Mouse (Mus musculus) adrenal gland, postnatal 36 days (tissue): Measurements from ENCODE around the gene Gm17428. TPM values are rescaled to one million over a fixed set of nuclear protein-coding genes. Genes with fewer than 3 reads are reported as not detected.

Experiments used
- DNase-seq, 2 experiments: peaks; one replicate each; pipeline ENCODE4 v3.0.0; 2021; ENCODE audit warnings: mixed read lengths in 1 of 2
- microRNA-seq: library from miRNA; unstranded; fragments of <30 nt; microRNA quantifications from one replicate; pipeline ENCODE4 v1.2.0, GENCODE M21; 2021
- total RNA-seq, 2 experiments: library from RNA; stranded (reverse); gene quantifications; 2 replicates each; pipeline ENCODE4 v1.2.3; 2021

The Gm17428 gene
- total RNA-seq, 2 experiments from 2014 or later = not detected

DNA sequence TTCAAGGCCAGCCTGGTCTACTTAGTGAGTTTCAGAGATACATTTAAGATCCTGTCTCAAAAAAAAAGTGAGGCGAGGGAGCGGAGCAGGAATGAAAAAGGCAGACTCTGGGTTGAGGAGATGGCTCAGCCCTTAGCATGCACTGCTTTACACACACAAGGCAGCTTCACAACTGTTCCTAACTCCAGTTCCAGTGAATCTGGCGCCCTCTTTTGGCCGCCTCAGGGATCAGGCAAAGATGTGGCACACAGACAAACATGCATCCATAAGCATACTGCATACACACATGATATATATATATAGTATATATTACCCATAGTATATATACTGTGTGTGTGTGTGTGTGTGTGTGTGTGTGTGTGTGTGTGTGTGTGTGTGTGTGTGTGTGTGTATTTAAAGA, 34.4 kb downstream of the Gm17428 start:
- DNase-seq = peak in 1 of 2 experiments; percentile 19

DNA sequence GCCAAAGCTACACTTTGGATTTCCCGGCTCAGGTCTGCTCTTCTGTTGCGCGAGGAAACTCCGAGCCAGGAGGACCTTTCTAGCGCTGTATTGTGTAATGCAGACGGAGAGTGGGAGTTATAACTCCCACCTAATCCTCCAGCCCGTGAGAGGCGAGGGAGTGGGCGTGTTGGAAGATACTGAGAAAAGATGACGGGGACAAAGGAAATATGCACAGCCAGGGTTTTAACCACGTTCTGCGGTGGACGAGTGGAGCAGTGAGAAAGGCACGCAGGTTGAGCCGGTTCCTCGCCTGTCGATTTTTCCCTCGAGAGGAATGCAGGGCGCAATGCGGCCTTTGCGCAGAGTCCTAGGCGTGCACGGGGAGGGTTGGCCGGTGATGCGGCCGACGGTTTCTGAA, 37.9 kb downstream of the Gm17428 start:
- DNase-seq = no peak

DNA sequence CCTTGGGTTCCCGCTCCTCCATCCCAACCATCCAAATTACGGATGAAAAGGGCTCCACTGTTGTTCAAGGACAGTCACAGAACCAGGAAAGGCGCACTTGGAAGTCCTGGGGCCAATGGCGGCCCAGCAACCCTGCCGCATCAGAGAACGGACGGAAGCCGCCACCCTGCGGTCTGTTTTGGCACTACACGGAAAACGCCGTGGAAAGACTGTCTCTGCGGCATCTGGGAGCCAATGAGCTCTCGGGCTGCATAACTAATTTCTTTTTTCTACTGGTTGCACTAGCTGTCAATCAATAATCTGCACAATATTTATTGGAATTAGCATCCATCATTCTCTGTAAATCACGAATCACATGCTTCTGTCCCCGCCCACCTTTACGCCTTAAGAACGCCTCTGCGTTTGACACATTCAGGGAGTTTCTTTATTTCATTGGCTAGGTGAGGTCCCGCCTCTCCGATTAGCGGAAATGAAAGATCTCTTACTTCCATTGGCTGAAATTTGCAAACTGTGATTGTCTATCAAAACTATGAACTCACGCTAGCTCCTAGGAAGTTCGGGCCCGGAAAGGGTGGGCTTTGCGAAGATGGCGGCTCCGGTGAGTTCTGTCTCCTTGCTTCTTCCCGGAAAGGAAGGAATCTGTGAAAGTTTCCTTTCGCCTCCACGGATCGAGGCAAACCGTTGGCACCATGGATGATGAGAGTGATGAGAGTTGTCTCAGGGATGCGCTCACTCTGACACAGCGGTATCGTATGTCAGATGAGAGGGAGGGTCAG, 38.4 kb downstream of the Gm17428 start, which contains the start of gene Ngdn:
Gene Ngdn, plus strand, starts transcription at position 464 of the 776 bp plus-strand sequence.
- peak; percentile 96 for DNase-seq

DNA sequence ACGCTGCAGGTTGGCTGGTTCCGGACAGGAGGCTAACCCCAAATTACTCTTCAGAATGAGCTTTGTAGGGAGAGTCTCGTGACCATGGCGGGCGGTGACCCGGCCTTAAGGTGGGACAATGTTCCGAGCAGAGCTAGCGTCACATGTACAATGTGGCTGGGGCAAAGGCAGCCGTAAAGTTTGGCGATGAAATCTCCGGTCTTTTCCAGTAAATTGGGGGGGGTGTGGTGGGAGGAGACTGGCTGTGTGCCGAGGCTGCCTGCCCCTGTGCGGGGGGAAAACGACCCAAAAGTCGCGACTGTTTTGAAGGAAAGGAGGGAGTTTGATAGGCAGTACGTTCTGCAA, 39.0 kb downstream of the Gm17428 start:
- peak in 1 of 2 experiments; percentile 24 for DNase-seq

DNA sequence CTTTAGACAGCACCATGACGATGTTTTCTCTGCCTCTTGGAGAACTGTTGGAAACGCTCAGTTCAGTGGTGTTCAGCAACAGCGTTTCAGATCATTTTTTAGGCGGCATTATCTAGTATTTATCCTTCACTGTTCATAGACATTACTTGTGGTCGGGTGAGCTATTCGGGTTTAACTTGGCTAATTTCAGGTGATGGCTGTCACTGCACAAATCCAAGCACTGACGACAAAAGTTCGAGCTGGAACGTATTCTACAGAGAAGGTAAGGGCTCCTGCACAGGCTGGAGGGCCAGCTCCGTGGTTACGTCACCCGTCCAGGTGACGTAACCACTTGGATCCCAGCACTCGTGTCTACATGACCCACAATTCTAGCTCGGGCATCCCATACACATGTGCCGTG, 40.1 kb downstream of the Gm17428 start:
- no peak for DNase-seq

DNA sequence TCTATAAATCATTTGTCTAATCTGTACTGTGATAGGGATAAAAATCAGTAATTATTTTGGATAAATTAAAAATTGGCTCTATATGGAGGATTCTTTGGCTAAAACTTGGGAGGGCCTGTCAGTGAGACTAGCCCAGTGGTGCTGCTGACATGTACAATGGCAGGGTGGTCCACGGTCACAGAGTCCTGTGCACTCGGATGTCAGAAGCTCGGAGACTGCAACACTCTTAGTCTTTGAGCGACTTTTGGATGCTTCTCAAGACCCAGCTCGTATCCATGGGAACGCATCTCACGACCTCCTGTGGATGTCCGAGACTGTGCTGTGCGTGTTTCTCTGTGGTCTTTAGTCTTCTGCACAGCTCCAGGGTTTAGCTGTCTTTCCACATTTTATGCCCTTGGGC, 43.7 kb downstream of the Gm17428 start:
- DNase-seq = no peak

DNA sequence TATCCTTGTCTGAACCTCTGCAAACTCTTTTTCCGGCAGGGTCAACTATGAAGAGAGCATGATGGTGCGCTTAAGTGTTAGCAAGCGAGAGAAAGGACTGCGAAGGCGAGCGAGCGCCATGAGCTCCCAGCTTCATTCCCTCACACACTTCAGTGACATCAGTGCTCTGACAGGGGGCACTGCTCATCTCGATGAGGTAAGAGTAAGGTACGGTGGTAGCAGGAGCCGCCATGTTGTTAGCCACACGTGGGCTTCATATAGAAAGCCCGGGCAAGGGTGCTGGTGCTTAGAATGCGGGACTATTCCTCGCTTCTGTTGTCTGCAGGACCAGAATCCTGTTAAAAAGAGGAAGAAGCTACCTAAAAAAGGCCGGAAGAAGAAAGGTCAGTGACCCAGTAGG, 46.3 kb downstream of the Gm17428 start:
- no peak for DNase-seq

DNA sequence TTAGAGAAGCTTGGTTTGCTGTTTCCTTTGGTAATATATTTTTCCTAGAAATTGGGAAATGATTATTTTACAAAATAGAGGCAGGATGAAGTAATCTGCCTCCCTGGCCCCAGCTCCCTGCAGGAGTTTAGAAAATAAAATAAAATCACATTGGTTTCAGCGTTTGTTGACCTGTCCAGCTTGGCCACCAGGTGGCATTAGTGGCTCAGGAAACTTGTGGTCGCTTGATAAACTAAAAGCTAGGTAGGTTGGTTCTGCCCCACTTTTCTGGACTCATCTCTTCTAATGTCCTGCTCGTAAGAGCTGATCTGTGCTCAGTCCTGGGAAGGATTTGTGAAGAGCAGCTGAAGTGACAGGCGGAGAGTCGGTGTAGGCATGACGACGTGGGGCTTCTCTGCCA, 47.5 kb downstream of the Gm17428 start:
- peak; percentile 63 to 74 for DNase-seq

DNA sequence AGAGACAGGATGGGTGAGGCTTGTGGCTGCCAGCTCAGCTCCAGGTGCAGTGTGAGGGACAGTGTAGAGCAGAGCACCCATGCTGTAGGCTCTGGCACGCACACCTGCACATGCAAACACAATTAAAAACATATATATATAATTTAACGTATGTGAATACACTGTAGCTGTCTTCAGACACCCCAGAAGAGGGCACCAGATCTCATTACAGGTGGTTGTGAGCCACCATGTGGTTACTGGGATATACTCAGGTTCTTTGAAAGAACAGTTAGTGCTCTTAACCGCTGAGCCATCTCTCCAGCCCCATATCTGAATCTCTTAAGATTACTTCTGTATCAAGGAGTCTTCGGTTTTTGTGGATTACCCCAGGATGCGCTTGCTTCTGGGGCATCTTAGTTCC, 48.8 kb downstream of the Gm17428 start:
- DNase-seq = no peak

Small RNA genes lying within 50 kb of the gene (microRNA-seq; reads per million reads assigned to microRNA genes)
- not detected for gene Mir208a
- gene Mir208b = 9.0 reads per million, percentile 22 among the genes with 10 or more reads in this experiment

Other genes with a start within 250 kb of the Gm17428 start
- gene Slc7a8, start 195.0 kb upstream of the Gm17428 start, total RNA-seq = 10 to 100 TPM; 28.1 to 56.8 TPM
- gene Rnf212b, start 162.8 kb upstream of the Gm17428 start, total RNA-seq = under 1 TPM; 0.43 to 0.56 TPM
- 10 to 100 TPM; 12.2 to 16.5 TPM for gene Homez, start 106.0 kb upstream of the Gm17428 start, total RNA-seq
- 10 to 100 TPM; 17.8 to 19.2 TPM for gene Ppp1r3e, start 99.4 kb upstream of the Gm17428 start, total RNA-seq
- 10 to 100 TPM; 54.3 to 57.2 TPM for gene Bcl2l2, start 93.6 kb upstream of the Gm17428 start, total RNA-seq
- 1 to 10 TPM in 1 of 2 experiments, not detected in 1; 2.0 TPM for gene Gm20521, start 93.5 kb upstream of the Gm17428 start, total RNA-seq
- gene Pabpn1, start 84.4 kb upstream of the Gm17428 start, total RNA-seq = 100 to 1,000 TPM; 167 to 173 TPM
- 10 to 100 TPM; 28.0 to 37.6 TPM for gene Slc22a17, start 63.8 kb upstream of the Gm17428 start, total RNA-seq
- gene Efs, start 50.8 kb upstream of the Gm17428 start, total RNA-seq = 1 to 10 TPM; 2.5 to 3.0 TPM
- not detected for gene Il25, start 44.2 kb upstream of the Gm17428 start, total RNA-seq
- under 1 TPM; 0.46 to 0.83 TPM for gene Cmtm5, start 40.7 kb upstream of the Gm17428 start, total RNA-seq
- gene Myh6, start 10.0 kb upstream of the Gm17428 start, total RNA-seq = not detected
- gene Myh7, start 17.7 kb downstream of the Gm17428 start, total RNA-seq = under 1 TPM in 1 of 2 experiments, not detected in 1; 0.49 TPM
- gene Ngdn, start 38.5 kb downstream of the Gm17428 start, total RNA-seq = 10 to 100 TPM; 34.6 to 44.8 TPM
- 1 to 10 TPM; 4.9 to 8.8 TPM for gene Zfhx2, start 115.4 kb downstream of the Gm17428 start, total RNA-seq
- 10 to 100 TPM; 12.9 to 18.6 TPM for gene Thtpa, start 117.9 kb downstream of the Gm17428 start, total RNA-seq
- 10 to 100 TPM; 23.5 to 27.2 TPM for gene Ap1g2, start 129.7 kb downstream of the Gm17428 start, total RNA-seq
- gene Jph4, start 140.0 kb downstream of the Gm17428 start, total RNA-seq = 1 to 10 TPM; 2.2 to 2.3 TPM
- gene Dhrs2, start 245.1 kb downstream of the Gm17428 start, total RNA-seq = not detected